Mouse (Mus musculus) MEL (cell line): ENCODE data around the gene Srsf1.

ENCODE experiments used
- CHD1 ChIP-seq: IDR thresholded peaks from 2 replicates; pipeline ENCODE4 v1.6.1; 2012; ENCODE audit warnings: low read depth, mild to moderate bottlenecking, inconsistent platforms, low read length, improper control_type of control experiment
- GABPA ChIP-seq: IDR thresholded peaks from 2 replicates; pipeline ENCODE4 v1.6.1; 2012; ENCODE audit warnings: low read depth, mild to moderate bottlenecking, inconsistent platforms, low read length, improper control_type of control experiment, moderate library complexity
- MAZ ChIP-seq: IDR thresholded peaks from 2 replicates; pipeline ENCODE4 v1.6.1; 2012; ENCODE audit warnings: low read depth, mild to moderate bottlenecking, inconsistent platforms, low read length, improper control_type of control experiment
- MXI1 ChIP-seq: IDR thresholded peaks from 2 replicates; pipeline ENCODE4 v1.6.1; 2011; ENCODE audit warnings: mild to moderate bottlenecking, low read depth, low read length, improper control_type of control experiment
- POLR2A ChIP-seq, 2 experiments: IDR thresholded peaks; 2 replicates each; pipeline ENCODE4 v1.6.1; 2011 to 2012; ENCODE audit warnings: low read length in 2 of 2, mild to moderate bottlenecking in 2 of 2, control low read depth in 1 of 2, improper control_type of control experiment in 1 of 2, low read depth in 1 of 2, moderate library complexity in 1 of 2; ENCODE audit not compliant: control insufficient read depth in 1 of 2, insufficient read depth in 1 of 2, poor library complexity in 1 of 2
- POLR2AphosphoS5 ChIP-seq: IDR thresholded peaks from 2 replicates; pipeline ENCODE4 v1.6.1; 2012; ENCODE audit warnings: low read depth, borderline replicate concordance, mild to moderate bottlenecking, inconsistent platforms, low read length, moderate library complexity, mixed read lengths

GRCm38 (mm10) chr11:88076394-88076793, 29.2 kb downstream of the Srsf1 start:
- TF ChIP-seq POLR2AphosphoS5 (no peak), MXI1 (no peak), POLR2A (IDR thresholded peaks at IDR 0.05; ENCODE audit: control insufficient read depth in 1 of 2, insufficient read depth in 1 of 2, low read depth in 1 of 2, low read length in 2 of 2, poor library complexity in 1 of 2) (no peak), GABPA (no peak), CHD1 (no peak), MAZ (no peak)
